Mouse (Mus musculus) granulocyte monocyte progenitor cell, adult 5-6 weeks (primary cell): Measurements from ENCODE around the gene Setd7. TPM values are rescaled to one million over a fixed set of nuclear protein-coding genes. Genes with fewer than 3 reads are reported as not detected.

ENCODE experiments used
- ATAC-seq: replicated peaks from 2 replicates; pipeline ENCODE4 v1.8.0; 2016; ENCODE audit warnings: mild to moderate bottlenecking, moderate TSS enrichment, inconsistent platforms; ENCODE audit not compliant: poor library complexity, severe bottlenecking
- total RNA-seq, 2 experiments: library from RNA; stranded (forward) in 1 of 2; stranded (reverse) in 1 of 2; fragments of 200-712, 200-1000 nt in 1 of 2; fragments of >200 nt in 1 of 2; fragmentation: Nextera tagmentation in 1 of 2; gene quantifications; 2 replicates each; pipeline ENCODE4 v1.2.3; 2014 to 2017

Gene Setd7
- total RNA-seq, 2 experiments from 2014 or later: 26.5 to 37.3 TPM

- no peak for ATAC-seq
Measured at GRCm38 (mm10) chr3:51525186-51525785, 35.4 kb downstream of the Setd7 start.

GRCm38 (mm10) chr3:51521262-51521661 lies 39.4 kb downstream of the Setd7 start:
- no peak for ATAC-seq

GRCm38 (mm10) chr3:51518763-51519121 lies 41.9 kb downstream of the Setd7 start:
- ATAC-seq: peak; percentile 44

GRCm38 (mm10) chr3:51517878-51518762 lies 42.6 kb downstream of the Setd7 start:
- peak; percentile 92 for ATAC-seq

GRCm38 (mm10) chr3:51517467-51517866 lies 43.2 kb downstream of the Setd7 start:
- no peak for ATAC-seq

GRCm38 (mm10) chr3:51511983-51512382 lies 48.7 kb downstream of the Setd7 start:
- no peak for ATAC-seq

GRCm38 (mm10) chr3:51510903-51511302 lies 49.8 kb downstream of the Setd7 start:
- ATAC-seq: peak; percentile 85

- no peak for ATAC-seq
Measured at GRCm38 (mm10) chr3:51505465-51505864, 55.2 kb downstream of the Setd7 start.

GRCm38 (mm10) chr3:51504385-51504952 lies 56.2 kb downstream of the Setd7 start:
- no peak for ATAC-seq

- no peak for ATAC-seq
Measured at GRCm38 (mm10) chr3:51499876-51500275, 60.8 kb downstream of the Setd7 start.

GRCm38 (mm10) chr3:51498659-51499058 lies 62.0 kb downstream of the Setd7 start:
- ATAC-seq: no peak

GRCm38 (mm10) chr3:51497978-51498377 lies 62.7 kb downstream of the Setd7 start:
- ATAC-seq: no peak

- ATAC-seq: no peak
Measured at GRCm38 (mm10) chr3:51495646-51496045, 65.0 kb downstream of the Setd7 start.

- peak; percentile 44; the same call in 1 of the 2 replicates for ATAC-seq
Measured at GRCm38 (mm10) chr3:51494466-51494865, 66.2 kb downstream of the Setd7 start.

- ATAC-seq: no peak
Measured at GRCm38 (mm10) chr3:51493272-51493838, 67.3 kb downstream of the Setd7 start.

GRCm38 (mm10) chr3:51490088-51490753 lies 70.5 kb downstream of the Setd7 start:
- no peak for ATAC-seq

- no peak for ATAC-seq
Measured at GRCm38 (mm10) chr3:51486491-51487195, 74.0 kb downstream of the Setd7 start.

- peak; percentile 29 for ATAC-seq
Measured at GRCm38 (mm10) chr3:51485347-51485746, 75.3 kb downstream of the Setd7 start.

- peak; percentile 2; the same call in 1 of the 2 replicates for ATAC-seq
Measured at GRCm38 (mm10) chr3:51484370-51484769, 76.3 kb downstream of the Setd7 start.
